Mouse (Mus musculus) heart, postnatal 36 days (tissue): Measurements from ENCODE around the gene Bsg. TPM values are rescaled to one million over a fixed set of nuclear protein-coding genes. Genes with fewer than 3 reads are reported as not detected.
"Not testable (repeated sequence)": the region's sequence is repeated elsewhere in the genome, so short reads cannot be mapped to it uniquely, and the experiment has no call there.

ENCODE experiments used
- DNase-seq, 2 experiments: peaks; one replicate each; pipeline ENCODE4 v3.0.0; 2021 to 2022
- intact Hi-C: fragments of 180-260 bp; cut with DNase I; formaldehyde crosslinking; loops from one replicate; pipeline ENCODE4 v1.15.1; 2025
- total RNA-seq, 2 experiments: library from RNA; stranded (reverse); gene quantifications; 2 replicates each; pipeline ENCODE4 v1.2.3; 2021

Bsg gene
- total RNA-seq, 2 experiments from 2014 or later: 1,389 to 1,395 TPM

DNA sequence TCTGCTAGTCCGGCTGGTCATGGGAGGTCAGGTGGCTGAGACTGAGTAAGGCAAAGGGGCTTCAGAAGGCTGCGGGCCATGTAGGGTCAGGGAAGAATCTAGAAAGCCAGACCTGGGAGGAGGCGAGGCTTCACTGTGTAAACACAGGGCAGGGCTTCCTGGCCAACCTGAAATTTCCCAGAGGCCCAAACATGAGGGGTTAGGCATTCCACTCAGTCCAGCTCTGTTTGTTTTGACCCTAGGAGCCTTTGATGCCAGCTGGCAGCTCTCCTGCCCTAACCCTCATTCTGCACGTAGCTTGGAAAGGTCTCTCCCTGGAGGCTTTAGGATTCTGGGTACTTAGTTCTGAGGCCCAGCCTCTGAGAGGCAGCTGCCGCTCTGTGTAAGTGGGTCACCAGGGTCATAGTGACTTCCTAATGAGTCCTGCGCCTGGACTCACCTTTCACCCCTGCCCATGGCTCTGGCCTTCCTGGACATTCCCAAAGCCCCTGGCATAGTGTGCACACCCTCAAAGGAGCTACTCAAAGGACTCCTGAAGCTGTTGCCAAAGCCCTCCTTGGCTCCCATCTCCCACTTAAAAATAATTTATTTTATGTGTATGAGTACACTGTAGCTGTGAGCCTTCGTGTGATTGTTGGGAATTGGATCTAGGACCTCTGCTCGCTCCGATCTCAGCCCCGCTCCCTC is 2.7 kb upstream of the Bsg start:
- peak; percentile 63 to 73 for DNase-seq
- intact Hi-C loops: no loop called here

DNA sequence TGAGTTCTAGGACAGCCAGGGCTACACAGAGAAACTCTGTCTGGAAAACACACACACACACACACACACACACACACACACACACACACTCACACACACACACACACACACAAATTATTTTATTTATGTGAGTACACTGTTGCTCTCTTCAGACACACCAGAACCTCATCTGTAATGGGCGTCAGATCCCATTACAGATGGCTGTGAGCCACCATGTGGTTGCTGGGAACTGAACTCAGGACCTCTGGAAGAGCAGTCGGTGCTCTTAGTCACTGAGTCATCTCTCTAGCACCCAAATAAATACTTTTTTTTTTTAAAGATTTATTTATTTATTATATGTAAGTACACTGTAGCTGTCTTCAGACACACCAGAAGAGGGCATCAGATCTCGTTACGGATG is 1.3 kb upstream of the Bsg start:
- DNase-seq, intact Hi-C loops: not testable (repeated sequence)

DNA sequence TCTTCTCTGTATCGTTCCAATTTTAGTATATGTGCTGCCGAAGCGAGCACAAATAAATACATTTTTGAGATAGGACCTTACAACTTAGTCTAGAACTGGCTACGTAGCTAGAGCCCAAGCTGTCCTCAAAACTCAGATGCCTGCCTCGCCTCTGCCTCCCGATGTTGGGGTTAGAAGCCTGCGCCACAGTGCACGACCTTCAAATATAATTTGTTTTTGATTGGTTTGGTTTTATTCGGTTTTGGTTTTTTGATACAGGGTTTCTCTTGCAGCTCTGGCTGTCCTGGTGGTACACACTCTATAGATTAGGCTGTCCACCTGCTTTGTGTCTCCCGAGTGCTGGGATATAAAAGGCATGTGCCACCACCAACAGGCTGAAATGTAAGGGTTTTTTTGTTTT is 750 bp upstream of the Bsg start:
- intact Hi-C loops: no loop called here
- no peak for DNase-seq

DNA sequence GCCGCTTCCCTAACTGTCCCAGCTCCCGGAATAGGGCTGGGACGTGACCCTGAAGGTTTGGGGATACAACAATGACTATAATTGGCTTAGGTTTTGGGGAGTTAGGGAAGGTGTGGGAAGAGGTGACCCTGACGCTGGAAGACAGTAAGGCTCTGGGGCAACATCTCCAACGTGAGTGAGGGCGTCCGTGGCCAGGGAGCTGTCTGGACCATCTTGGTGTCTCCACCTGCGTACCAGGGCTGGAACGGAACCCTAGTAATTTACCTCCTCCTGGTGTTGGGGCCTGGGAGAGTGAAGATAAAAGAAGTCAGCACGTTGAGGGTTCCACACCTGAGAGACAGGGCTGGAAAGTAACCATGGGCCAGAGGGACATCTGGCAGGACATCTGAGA is 674 bp downstream of the Bsg start:
- intact Hi-C loops: no loop called here
- no peak for DNase-seq

DNA sequence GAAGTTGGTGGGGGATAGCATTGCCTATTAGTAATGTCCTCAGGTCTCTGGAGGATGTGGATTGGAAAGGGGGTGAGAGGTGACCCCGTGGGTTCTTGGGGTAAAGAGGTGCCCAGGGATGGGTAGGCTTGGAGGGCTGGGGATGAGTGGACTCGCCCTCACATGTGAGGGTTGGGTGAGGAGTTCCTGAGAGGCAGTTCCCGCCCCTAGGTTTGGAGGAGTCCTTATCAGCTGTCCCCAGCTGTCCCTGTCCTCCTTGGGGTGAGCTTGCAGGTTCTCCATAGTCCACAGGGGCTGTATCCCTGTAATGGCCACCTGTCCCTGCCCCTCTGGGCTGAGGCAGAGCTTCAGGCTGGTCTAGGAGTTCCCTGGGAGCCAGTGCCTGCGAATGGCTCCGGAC is 1.7 kb downstream of the Bsg start:
- intact Hi-C loops: no loop called here
- no peak for DNase-seq

DNA sequence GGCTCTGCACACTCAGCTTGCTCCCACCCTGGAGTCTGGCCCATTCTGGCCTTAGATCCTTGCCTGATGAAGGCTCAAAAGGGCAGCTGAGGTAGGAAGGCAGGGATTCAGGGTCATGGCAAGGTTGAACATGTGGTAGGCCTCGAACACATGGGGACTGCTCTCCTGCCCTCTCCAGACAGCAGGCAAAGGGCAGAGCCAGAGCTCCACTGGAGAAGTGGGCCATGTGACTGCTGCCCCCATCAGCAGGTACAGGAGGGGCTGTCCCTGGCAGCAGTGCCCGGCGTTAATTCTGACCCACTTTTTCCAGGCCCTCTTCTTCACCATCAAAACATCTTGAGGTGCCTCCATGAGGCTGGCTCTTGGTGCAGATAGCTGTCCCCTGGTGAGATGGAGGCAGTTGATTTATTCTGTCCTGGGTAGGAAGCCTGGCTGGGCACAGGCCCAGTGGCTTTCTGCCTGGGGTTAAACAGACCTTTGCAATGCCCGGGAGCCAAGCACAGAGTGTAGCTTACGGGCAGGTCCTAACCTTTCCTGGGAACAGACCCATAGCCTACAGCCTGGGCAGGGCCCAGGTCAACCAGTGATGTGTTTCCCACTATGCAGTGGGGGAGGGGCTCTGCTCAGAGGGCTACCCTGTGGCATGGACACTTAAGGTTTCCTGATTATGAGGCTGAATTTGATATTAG is 2.3 kb downstream of the Bsg start:
- intact Hi-C loops: no loop called here
- no peak for DNase-seq

DNA sequence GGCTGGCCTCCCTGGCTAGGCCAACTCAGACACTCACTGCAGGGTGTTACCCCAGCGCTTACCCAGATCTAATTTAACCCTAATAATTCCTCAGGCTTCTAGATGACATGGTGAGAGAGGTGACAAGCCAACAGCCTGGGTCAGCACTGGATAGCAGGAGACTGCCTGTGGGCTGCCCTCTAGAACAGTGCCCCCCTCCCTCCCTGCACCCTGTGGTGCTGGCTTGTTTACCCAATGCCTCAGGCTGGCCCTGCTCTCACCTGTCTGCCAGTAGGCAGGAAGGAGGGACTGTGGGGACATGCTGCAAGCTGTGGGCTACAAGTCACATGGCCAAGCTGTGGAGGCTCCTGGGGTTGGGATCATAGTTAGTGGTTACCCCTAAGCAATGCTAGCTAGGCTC is 2.9 kb downstream of the Bsg start:
- no peak for DNase-seq
- intact Hi-C loops: no loop called here

DNA sequence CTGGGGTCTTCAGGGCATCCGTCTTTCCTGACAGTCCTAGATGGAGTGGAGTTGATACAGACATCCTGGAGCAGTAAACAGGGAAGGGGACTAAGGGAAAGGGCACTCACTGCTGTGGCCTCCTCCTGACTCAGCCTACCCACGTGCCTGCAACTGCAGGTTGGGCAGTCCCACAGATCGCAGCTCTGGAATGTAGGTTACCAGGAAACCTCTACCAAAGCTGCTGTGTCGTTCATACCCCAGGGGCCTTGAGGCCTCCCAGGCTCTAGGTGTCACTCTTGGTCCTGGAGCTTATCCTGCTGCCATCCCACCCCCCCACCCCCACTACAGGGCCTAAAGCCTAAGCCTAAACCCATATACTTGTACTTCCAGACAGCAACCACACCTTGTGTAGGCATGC is 3.5 kb downstream of the Bsg start:
- DNase-seq: no peak
- intact Hi-C loops: no loop called here

DNA sequence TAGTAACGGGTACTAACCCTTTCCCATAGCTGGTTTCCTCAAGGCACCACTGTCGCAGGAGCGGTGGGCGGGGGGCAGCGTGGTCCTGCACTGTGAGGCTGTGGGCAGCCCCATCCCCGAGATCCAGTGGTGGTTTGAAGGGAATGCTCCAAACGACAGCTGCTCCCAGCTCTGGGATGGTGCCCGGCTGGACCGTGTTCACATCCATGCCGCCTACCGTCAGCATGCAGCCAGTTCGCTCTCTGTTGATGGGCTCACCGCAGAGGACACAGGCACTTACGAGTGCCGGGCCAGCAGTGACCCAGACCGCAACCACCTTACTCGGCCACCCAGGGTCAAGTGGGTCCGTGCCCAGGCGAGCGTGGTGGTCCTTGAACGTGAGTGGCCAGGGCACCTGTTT is 4.4 kb downstream of the Bsg start:
- no peak for DNase-seq
- intact Hi-C loops: no loop called here

DNA sequence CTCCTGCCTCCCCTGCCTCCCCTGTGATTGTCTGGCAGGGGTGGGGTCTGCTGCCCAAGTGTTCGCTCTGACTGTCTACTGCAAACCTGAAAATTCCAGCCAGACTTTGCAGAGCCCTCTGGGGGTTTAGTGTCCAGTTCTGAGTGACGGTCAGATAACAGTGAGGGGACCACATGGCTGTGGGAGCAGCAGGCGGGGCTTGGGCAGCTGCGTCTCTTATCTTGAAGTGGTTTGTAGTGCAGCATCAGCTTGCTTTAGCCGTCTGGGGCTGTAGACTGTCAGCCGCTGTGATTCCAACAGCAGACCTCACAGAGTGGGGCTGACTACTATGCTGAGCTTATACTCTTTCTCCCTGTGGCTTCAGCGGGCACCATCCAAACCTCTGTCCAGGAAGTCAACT is 5.0 kb downstream of the Bsg start:
- intact Hi-C loops: no loop called here

DNA sequence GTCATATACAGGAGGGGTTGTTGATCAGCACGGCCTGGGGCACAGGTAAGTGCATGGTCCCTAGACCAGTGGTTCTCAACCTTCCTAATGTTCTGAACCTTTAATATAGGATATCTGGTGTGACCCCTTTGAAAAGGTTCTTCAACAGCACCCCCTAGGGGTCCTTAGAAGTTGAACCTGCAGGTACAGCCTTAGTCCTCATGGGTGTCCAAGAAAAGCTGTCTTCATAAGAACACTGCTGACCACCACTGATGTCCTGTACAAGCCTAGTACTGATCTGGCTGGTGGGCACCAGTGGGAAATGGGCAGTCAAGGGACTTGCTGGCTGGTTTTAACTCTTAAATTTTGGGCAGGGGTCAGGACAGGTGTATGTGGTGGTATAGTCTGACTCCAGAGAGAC is 7.7 kb downstream of the Bsg start:
- intact Hi-C loops: loop anchor here (2.0 kb wide), 1 partner anchor 77 kb away; no protein-coding TSS in a partner anchor
- no peak for DNase-seq

More for the DNA sequence above, 5.0 kb downstream of the Bsg start:
- no peak for DNase-seq

DNA sequence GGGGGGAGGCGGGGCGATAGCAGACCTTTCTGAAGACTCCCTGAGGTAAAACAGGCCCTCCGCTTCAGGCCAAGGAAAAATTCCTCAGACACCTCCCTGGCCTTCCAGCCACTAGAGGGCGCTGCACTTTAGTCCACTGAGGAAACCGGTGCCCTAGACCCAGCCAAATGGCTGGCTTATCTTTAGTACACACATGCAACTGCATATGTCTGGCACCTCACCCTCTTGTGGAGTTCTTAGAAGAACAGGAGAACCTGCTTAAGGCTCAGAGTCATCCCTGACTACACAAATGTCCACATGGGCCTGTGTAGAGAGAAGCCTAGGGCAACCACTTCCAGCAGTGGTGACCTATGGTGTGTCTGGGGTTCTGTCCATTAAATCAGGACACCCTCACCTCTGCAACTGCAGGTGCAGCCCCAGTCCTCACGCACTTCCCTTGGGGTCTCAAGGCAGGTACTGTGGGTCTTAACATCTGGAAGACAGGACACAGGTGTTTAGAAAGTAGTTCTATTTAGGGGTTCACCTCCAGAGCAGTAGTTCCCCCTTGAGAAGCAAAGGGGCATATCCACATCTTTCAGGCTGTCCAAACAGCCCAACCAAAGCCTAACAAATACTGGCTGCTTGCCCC is 8.3 kb downstream of the Bsg start:
- DNase-seq: peak; percentile 75 to 85
- intact Hi-C loops: loop anchor here (2.0 kb wide), 1 partner anchor 76 kb away; no protein-coding TSS in a partner anchor

DNA sequence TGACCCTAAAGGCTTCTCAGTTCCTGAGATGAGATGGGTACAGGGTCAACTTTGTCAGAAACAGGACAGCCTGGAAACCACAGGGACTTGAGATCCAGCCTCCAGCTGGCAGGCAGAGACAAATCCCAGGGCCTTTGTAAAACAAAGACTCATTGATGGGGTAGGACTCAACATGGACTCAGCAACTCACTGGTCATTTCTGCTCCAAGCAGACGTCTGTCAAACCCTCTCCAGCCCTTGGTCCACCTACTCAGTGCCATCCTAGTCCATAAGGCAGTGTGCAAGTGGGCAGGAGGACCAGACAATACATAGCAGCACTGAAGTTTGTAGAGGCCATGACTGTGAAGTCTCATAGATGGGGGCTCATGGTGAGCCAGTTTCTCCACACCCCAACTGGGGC is 8.9 kb downstream of the Bsg start:
- intact Hi-C loops: loop anchor here (2.0 kb wide), 1 partner anchor 76 kb away; no protein-coding TSS in a partner anchor
- DNase-seq: no peak

DNA sequence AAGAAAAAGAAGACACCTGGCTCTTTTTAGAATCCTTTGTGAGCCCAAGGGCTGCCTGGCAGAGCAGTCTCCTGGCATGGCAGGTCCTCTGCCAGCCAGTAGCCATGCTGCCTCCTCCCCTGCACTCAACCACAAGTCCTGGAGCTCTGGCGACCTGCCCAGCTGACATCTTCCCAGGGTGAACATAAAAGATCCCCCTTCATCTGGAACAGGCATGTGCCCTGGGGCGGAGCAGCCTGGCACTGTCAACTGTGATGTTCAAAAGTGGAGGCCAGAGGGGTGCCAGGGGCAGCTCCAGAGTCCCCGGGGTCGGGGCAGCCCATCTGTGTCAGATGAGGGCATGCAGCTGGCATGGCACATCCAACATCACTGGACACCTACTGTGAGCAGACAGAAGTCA is 10.7 kb downstream of the Bsg start:
- DNase-seq: no peak
- intact Hi-C loops: no loop called here

DNA sequence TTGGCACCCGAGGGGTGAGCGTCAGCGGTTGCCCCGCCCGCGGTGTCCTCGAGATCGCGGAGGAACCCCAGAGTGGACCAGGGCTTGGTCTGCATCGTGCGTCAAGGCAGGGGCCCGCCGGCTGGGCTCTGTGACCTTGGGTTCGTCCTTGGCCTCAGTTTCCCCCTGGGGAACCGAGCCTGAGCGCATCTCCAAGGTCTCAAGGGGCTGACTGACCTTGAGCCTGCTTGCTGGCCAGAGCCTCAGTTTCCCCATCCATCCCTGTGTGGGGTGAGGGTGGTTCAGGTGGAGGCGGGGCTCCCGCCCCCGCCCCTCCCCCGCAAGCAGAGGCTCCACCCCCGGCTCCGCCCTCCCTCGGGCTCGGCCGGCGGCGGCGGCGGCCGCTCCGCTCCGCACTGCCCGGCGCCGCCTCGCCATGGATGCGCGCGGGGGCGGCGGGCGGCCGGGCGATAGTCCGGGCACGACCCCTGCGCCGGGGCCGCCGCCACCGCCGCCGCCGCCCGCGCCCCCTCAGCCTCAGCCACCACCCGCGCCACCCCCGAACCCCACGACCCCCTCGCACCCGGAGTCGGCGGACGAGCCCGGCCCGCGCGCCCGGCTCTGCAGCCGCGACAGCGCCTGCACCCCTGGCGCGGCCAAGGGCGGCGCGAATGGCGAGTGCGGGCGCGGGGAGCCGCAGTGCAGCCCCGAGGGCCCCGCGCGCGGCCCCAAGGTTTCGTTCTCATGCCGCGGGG is 12.1 kb downstream of the Bsg start, which contains the start of gene Hcn2:
Gene Hcn2 (plus strand): TSS at position 381 of the 734 bp plus-strand sequence.
- intact Hi-C loops: no loop called here
- no peak for DNase-seq

DNA sequence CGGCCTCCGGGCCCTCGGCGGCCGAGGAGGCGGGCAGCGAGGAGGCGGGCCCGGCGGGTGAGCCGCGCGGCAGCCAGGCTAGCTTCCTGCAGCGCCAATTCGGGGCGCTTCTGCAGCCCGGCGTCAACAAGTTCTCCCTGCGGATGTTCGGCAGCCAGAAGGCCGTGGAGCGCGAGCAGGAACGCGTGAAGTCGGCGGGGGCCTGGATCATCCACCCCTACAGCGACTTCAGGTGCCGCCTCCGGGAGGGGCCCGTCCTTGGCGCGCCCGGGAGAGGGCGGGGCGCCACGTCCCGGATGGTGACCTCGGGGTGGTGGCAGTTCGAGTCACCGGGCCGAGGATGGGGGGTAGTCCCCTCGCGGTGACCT is 12.7 kb downstream of the Bsg start:
- intact Hi-C loops: no loop called here
- DNase-seq: no peak

DNA sequence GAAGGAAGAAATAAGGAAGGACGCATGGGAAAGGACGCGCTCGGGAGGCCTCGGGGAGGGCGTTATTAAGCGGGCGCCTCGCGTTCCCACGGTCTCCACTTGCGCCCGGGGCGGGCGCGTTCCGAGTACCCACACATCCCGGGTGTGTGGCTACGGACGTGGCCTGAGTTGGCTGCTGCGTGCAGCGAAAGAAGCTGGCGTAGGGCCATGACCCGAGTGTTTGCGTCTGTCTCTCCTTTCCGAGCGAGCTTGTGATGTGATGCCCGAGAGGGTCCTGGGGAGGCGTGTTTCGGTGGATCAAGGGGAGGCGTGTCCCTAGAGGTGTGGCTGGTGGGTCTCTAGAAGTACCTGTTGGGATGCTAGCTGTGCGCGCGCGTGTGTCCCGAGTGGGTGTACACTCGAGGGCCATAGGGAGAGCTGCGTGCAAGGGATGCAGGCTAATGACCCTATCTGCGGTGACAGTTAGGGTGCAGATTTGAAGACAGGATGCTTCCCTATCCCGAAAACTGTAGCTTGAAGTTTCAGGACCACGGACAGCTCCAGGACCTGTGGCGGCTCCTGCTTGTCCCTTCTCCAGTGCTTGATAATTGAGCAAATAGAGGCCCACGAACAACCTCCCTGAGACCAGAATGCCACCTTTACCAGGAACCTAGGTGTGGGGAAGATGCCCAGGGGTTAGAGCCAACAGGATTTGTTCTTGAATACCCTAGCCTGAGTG is 13.5 kb downstream of the Bsg start:
- intact Hi-C loops: no loop called here
- DNase-seq: peak; percentile 76 to 79

DNA sequence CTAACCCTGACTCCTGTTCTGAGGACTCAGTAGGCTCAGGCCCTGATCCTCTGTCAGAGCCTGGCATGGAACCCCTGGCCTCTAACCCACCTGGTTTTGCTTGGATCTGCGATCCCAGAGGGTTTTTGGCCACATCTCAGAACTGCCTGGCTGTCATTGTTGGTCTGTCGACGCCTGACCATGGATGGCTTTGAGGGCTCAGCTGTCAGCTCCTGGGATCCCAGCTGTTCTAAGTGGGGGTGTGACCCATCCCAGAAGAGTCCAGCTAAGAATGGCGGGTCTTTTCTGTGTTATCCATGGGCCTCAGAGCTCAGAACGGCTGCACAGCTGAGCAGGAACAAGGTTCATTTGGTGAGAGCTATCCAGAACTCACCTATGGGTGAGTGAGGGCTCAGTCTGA is 16.8 kb downstream of the Bsg start:
- intact Hi-C loops: no loop called here
- no peak for DNase-seq

DNA sequence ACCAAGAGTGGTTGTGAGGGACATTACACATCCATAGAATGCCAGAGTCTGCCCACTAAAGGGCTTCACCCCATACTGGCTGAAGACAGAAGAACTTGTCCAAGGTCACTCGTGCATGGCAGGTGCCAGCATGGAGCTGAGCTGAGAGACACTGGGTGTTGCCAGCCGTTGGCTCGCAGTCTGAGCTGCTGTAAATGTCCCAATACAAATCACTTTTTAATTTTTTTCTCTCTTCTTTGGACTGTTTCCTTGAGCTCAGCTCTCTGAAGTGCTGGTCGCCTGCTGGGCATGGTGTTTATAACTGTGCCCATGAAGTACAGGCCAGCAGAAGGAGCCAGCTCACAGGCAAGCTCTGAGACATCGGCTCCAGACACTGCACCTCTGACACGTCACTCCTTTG is 18.8 kb downstream of the Bsg start:
- DNase-seq: no peak

DNA sequence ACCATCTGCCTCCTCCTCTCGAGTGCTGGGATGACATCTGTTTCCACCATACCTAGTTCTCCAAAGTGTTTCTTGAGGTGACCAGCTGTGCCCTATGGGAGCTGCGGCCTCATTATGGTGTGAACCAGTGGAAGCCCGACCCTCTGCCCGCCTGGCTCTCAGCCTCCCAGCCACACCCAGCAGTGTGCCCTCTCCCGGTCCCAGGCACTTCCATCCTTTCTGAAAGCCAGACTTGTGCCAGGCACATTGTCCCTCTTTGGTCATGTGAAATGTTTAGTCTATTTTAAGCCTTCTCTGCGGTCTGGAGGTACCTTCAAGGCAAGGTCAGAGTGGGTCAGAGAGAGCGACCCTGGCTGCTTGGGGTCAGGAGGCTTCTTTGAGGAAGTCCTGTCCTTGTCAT is 19.4 kb downstream of the Bsg start:
- no peak for DNase-seq
- intact Hi-C loops: no loop called here

More for the DNA sequence above, 18.8 kb downstream of the Bsg start:
- intact Hi-C loops: no loop called here

DNA sequence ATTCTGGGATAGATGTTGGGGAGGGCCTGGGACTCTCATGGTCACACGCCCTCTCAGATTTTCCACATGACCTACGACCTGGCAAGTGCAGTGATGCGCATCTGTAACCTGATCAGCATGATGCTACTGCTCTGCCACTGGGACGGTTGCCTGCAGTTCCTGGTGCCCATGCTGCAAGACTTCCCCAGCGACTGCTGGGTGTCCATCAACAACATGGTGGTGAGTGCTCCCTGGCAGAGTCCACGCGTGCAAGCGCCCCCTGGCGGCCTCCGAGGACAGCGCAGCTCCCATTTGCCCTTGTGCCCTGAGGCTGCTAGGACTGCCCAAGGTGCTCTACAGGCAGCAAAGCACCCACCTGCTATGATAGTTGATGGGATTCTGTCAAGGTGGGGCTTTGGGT is 21.8 kb downstream of the Bsg start:
- intact Hi-C loops: no loop called here
- DNase-seq: peak in 1 of 2 experiments; percentile 51
